Mouse (Mus musculus) midbrain, embryonic 16.5 days (tissue): Measurements from ENCODE around the gene Elp4. TPM values are rescaled to one million over a fixed set of nuclear protein-coding genes. Genes with fewer than 3 reads are reported as not detected.

Experiments
- ATAC-seq: fragments of 200-750 bp; cut with Nextera tagmentation; 2 replicates; pipeline ENCODE4 v1.8.0; 2017; ENCODE audit warnings: moderate TSS enrichment
- H3K27ac ChIP-seq: fragments of 300-500 bp; sonication (generic); 2 replicates; pipeline ENCODE4 v1.5.1; 2014; ENCODE audit warnings: mild to moderate bottlenecking, low read length, mixed read lengths
- H3K27me3 ChIP-seq: fragments of 300-500 bp; sonication (generic); 2 replicates; pipeline ENCODE4 v1.6.1; 2014; ENCODE audit warnings: low read depth, low read length, mixed read lengths; ENCODE audit not compliant: control insufficient read depth, insufficient read depth
- H3K36me3 ChIP-seq: fragments of 300-500 bp; sonication (generic); 2 replicates; pipeline ENCODE4 v1.6.1; 2014; ENCODE audit warnings: mild to moderate bottlenecking, low read length, moderate library complexity, mixed read lengths; ENCODE audit not compliant: control insufficient read depth, insufficient read depth
- H3K4me1 ChIP-seq: fragments of 300-500 bp; sonication (generic); 2 replicates; pipeline ENCODE4 v1.6.1; 2014; ENCODE audit warnings: mild to moderate bottlenecking, low read length, mixed read lengths; ENCODE audit not compliant: control insufficient read depth, insufficient read depth
- H3K4me2 ChIP-seq: fragments of 300-500 bp; sonication (generic); 2 replicates; pipeline ENCODE4 v1.6.1; 2014; ENCODE audit warnings: mild to moderate bottlenecking, low read length, mixed read lengths
- H3K4me3 ChIP-seq: fragments of 300-500 bp; sonication (generic); 2 replicates; pipeline ENCODE4 v1.5.1; 2014; ENCODE audit warnings: low read depth, mild to moderate bottlenecking, low read length, moderate library complexity, mixed read lengths
- H3K9ac ChIP-seq: fragments of 300-500 bp; sonication (generic); 2 replicates; pipeline ENCODE4 v1.6.1; 2014; ENCODE audit warnings: low read depth, low read length, mixed read lengths
- H3K9me3 ChIP-seq: fragments of 300-500 bp; sonication (generic); replicated peaks from 2 replicates; pipeline ENCODE4 v1.6.1; 2014; ENCODE audit warnings: mild to moderate bottlenecking, low read length, mixed read lengths; ENCODE audit not compliant: control insufficient read depth, poor library complexity, severe bottlenecking
- WGBS: fragments of 180-500 bp; shearing (Covaris S2); extraction: QIAGEN DNeasy Blood & Tissue Kit; methylation state at CpG from one replicate; pipeline ENCODE4 v1.1.7; 2014; 5-methylcytosine and 5-hydroxymethylcytosine counted together
- polyA plus RNA-seq: library from polyadenylated mRNA; unstranded; fragments of >200 nt; fragmentation: Nextera tagmentation; extraction: Ambion mirVana; gene quantifications from 2 replicates; pipeline ENCODE4 v1.2.1, GENCODE M21; 2015

The Elp4 gene
- polyA plus RNA-seq, 1 experiment from 2014 or later, result 41.3 TPM

DNA sequence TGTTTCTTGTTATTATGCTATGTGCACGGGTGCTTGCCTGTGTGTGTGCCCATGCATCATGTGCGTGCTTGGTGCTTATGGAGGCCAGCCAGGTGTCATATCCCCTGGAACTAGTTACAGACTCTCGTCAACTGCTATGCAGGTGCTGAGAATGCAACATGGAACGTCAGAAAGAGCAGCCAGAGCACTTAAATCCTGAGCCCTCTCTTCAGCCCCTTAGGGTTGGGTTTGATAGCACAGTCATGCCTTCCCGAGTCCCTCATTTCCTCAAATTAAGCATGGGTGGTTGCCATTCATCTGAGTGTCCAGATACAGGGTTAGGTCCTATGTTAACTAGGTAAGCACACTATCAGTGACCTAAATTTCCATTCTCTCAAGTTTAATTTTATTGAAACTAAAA lies 121.5 kb downstream of the Elp4 start:
- Histone ChIP-seq H3K27me3 (peaks cover 22% of the 10 kb centered on the region), H3K9me3 (no peaks in the 10 kb centered on the region)
- no peak for ATAC-seq

DNA sequence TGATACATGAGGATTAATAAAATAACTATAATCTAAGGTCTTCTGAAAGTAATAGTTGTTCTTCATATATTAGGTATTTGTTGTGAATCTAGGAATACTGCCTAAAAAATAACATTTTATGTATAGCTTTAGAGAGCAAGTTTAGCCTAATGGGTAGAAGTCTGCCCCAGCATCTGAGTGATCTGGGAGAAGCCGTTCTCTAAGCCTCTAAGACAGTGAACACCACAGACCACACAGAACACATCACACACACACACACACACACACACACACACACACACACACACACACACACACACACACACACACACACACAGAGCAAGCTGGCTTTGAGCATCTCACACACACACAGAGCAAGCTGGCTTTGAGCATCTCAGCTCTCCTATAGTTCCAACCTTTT lies 123.6 kb downstream of the Elp4 start:
- H3K4me1 ChIP-seq, result no peaks in the 10 kb centered on the region
- H3K9me3 ChIP-seq, result no peaks in the 10 kb centered on the region
- ATAC-seq, result no peak
- no peak overlapping the region for H3K4me3 ChIP-seq
- H3K9ac ChIP-seq, result no peak overlapping the region
- no peak overlapping the region for H3K27ac ChIP-seq
- H3K4me2 ChIP-seq, result no peak overlapping the region
- H3K27me3 ChIP-seq, result peaks cover 24% of the 10 kb centered on the region
- no peaks in the 10 kb centered on the region for H3K36me3 ChIP-seq
- WGBS, result 50% methylated on average over 1 of the region's 1 CpGs

More for the DNA sequence above, 121.5 kb downstream of the Elp4 start:
- Histone ChIP-seq H3K4me1 (no peaks in the 10 kb centered on the region), H3K4me3 (no peak overlapping the region), H3K9ac (no peak overlapping the region), H3K4me2 (no peak overlapping the region), H3K36me3 (no peaks in the 10 kb centered on the region), H3K27ac (no peak overlapping the region)
- 73% methylated on average over 5 of the region's 5 CpGs for WGBS

DNA sequence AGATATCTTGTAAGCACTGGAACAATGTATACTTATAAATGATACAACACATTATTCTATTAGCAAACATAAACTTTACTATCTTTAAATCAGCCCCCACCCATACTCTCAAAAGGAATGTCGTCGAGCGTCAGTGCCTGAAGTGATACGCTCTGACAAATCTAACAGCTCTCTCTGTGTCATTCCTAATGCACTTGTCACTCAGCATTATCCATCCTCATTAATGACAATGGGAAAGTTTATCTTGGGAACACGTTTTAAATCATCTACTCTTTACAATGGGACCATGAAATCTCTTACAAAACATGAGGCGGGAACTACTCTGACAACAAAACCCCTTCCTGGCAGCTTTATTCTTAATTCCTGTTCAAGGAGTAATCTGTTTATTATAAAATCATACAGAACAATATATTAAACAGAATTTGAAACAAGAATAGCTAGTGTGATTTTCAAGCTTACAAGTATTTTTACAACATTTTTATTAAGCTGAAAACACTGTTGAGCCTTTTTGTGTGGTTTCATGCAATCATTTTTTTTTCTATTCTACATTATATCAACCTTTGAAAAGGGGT lies 125.0 kb downstream of the Elp4 start:
- no peaks in the 10 kb centered on the region for H3K4me1 ChIP-seq
- H3K9ac ChIP-seq, result no peak overlapping the region
- no peak overlapping the region for H3K27ac ChIP-seq
- H3K9me3 ChIP-seq, result no peaks in the 10 kb centered on the region
- ATAC-seq, result no peak
- H3K27me3 ChIP-seq, result peaks cover 29% of the 10 kb centered on the region
- no peak overlapping the region for H3K4me2 ChIP-seq
- WGBS, result 17% methylated on average over 6 of the region's 6 CpGs
- H3K4me3 ChIP-seq, result no peak overlapping the region
- H3K36me3 ChIP-seq, result no peaks in the 10 kb centered on the region

DNA sequence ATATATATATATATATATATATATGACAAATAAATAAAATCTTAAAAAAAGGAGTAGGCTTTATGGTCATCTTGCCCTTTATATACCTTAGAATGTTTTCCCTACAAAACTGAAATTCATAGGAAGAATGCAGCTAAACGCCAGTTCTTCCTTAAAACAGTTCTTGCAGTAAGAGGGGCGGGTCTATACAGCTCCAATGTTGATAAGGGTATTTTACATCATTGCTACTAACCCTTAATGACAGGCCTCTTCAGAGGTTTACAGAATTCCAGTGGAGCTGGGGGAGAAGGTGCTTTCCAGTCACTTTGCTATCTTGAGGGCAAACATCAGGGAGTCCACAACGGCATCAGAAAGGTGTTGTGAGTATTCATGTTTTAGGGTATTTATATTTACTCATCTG lies 133.1 kb downstream of the Elp4 start:
- no peaks in the 10 kb centered on the region for H3K4me1 ChIP-seq
- H3K27ac ChIP-seq, result no peak overlapping the region
- H3K4me3 ChIP-seq, result no peak overlapping the region
- no peaks in the 10 kb centered on the region for H3K9me3 ChIP-seq
- no peak for ATAC-seq
- H3K9ac ChIP-seq, result no peak overlapping the region
- no peak overlapping the region for H3K4me2 ChIP-seq
- WGBS, result 92% methylated on average over 3 of the region's 3 CpGs
- H3K27me3 ChIP-seq, result peaks cover 19% of the 10 kb centered on the region
- H3K36me3 ChIP-seq, result no peaks in the 10 kb centered on the region

DNA sequence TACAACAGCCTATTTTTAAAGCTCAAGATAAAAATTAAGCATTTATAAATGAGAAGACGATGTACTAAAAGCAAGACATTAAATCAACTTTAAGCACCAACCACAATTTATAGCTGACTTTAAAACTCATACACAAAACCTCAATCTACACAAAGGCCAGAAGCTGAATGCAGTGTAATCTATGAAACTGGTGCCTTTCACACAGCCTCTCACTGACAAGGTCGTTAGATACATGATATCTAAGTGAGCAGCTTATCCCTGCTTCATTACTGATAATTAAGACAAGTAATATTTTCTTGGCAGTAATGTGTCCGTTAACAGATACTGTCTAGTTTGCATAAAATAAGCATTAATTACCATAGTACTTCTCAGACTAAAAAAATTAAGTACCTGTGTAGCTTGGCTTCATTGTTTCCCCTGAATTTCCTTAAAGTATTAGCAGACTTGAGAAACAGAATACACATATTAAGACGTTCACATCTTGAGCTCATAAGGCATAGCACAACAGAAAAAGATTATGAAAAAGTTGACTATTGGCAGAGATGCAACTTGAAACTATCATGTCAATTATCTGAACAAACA lies 134.5 kb downstream of the Elp4 start:
- no peak overlapping the region for H3K4me2 ChIP-seq
- no peaks in the 10 kb centered on the region for H3K36me3 ChIP-seq
- H3K4me1 ChIP-seq, result no peaks in the 10 kb centered on the region
- no peak for ATAC-seq
- H3K9me3 ChIP-seq, result no peaks in the 10 kb centered on the region
- no peak overlapping the region for H3K4me3 ChIP-seq
- WGBS, result 77% methylated on average over 4 of the region's 4 CpGs
- no peak overlapping the region for H3K27ac ChIP-seq
- H3K9ac ChIP-seq, result no peak overlapping the region
- peaks cover 11% of the 10 kb centered on the region for H3K27me3 ChIP-seq

DNA sequence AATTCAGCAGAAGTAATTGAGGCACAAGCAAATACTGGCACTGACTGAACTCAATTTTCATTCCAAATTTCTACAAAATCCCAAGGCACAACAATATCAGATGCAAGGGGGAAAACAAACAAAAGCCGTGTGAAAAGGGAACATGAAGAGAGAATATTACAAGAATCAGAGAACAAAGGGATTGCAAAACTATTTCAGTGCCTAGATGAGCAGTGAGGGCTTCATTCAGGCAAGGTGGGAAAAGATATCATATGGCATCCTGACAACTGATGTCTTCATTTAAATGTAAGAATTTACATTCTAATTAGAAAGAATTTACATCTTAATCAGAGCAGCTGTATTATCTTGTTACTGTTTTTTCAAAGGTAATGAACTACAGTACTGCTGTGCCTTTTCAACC lies 150.9 kb downstream of the Elp4 start:
- WGBS, result 46% methylated on average over 1 of the region's 1 CpGs
- H3K9me3 ChIP-seq, result no peaks in the 10 kb centered on the region
- no peak for ATAC-seq

DNA sequence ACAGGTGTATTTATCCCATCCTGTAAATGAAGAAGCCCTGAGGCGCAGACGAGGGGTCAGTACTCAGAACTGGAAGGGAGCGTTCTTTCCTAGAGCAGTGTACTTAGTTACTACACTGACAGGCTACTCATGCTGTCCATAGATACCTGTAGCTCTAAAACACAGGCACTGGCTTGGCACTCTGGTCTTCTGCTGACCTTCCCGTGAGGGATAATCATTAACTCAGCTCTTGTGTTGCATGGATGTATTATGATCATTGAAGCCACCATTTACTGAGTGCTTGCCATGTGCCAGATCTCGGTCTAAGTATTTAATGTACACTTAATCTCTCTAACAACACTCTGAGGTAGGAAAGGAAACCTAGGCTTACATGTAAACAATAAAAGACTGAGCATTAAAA lies 155.3 kb downstream of the Elp4 start:
- no peak overlapping the region for H3K9ac ChIP-seq
- H3K9me3 ChIP-seq, result no peaks in the 10 kb centered on the region; the same call in 1 of the 2 replicates
- H3K27me3 ChIP-seq, result no peaks in the 10 kb centered on the region
- H3K4me3 ChIP-seq, result no peak overlapping the region
- no peak for ATAC-seq
- no peak overlapping the region for H3K4me2 ChIP-seq
- H3K27ac ChIP-seq, result no peak overlapping the region
- 89% methylated on average over 5 of the region's 5 CpGs for WGBS
- no peaks in the 10 kb centered on the region for H3K36me3 ChIP-seq
- H3K4me1 ChIP-seq, result no peaks in the 10 kb centered on the region

More for the DNA sequence above, 150.9 kb downstream of the Elp4 start:
- Histone ChIP-seq H3K36me3 (no peaks in the 10 kb centered on the region), H3K4me1 (no peaks in the 10 kb centered on the region), H3K4me3 (no peak overlapping the region), H3K27me3 (no peaks in the 10 kb centered on the region), H3K27ac (no peak overlapping the region), H3K4me2 (no peak overlapping the region), H3K9ac (no peak overlapping the region)

DNA sequence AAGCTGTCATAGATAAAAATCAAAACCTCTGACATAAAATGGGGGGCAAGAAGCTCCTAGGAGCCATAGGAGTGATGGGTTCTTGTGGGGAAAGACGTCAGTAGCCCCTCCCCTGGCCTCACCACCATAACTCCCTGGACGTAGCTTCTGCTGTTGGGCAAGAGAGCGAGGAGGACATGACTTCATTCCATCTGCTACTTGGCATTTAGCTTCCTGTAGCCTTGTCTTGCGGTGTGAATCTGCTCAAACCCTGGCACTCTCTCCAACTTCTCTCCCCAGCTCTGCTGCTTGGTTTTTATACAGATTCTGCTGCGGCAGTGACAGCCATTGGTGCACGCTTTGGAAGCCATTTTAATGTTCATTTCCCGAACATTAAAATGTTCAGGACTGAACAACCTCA lies 157.5 kb downstream of the Elp4 start:
- Histone ChIP-seq H3K9ac (no peak overlapping the region), H3K36me3 (no peaks in the 10 kb centered on the region), H3K9me3 (no peaks in the 10 kb centered on the region; the same call in 1 of the 2 replicates), H3K4me2 (no peak overlapping the region), H3K4me1 (no peaks in the 10 kb centered on the region), H3K4me3 (no peak overlapping the region), H3K27ac (no peak overlapping the region), H3K27me3 (no peaks in the 10 kb centered on the region)
- ATAC-seq, result no peak
- WGBS, result 89% methylated on average over 7 of the region's 7 CpGs

DNA sequence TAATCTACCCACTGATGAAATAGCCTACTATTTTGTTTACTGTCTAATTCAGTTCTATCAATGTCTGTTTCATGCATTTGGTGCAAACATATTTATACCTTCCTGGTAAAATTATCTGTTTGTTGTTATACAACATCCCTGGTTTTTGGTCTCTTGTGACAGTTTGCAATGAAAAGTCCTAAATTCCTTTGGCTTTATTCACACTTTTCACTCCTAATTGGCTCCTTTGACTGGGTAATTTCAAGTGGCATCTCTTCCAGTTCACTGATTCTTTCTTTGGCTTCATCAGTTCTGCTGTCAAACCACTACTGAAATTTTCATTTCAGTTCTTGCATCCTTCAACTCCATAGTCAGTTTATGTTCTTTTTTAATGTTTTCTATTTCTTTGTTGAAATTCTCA lies 168.2 kb downstream of the Elp4 start:
- no peak for ATAC-seq
- Histone ChIP-seq H3K4me1 (no peaks in the 10 kb centered on the region), H3K4me3 (no peak overlapping the region)

More for the DNA sequence above, 168.2 kb downstream of the Elp4 start:
- no peaks in the 10 kb centered on the region for H3K27me3 ChIP-seq
- no peak overlapping the region for H3K4me2 ChIP-seq
- H3K9ac ChIP-seq, result no peak overlapping the region
- no peaks in the 10 kb centered on the region for H3K9me3 ChIP-seq
- no peaks in the 10 kb centered on the region for H3K36me3 ChIP-seq
- no peak overlapping the region for H3K27ac ChIP-seq
